Mouse (Mus musculus) cerebellum, postnatal 25 days (tissue): ENCODE measurements around the gene Nanos1.

Source experiments
- DNase-seq, 2 experiments: peaks; one replicate each; pipeline ENCODE4 v3.0.0; 2021; ENCODE audit warnings: mixed read lengths in 2 of 2

Gene Nanos1

GRCm38 (mm10) chr19:60755438-60756191 is at the start of gene Nanos1:
Nanos1 (plus strand) TSS chr19:60755987.
- DNase-seq, result peak; percentile 92 to 96

GRCm38 (mm10) chr19:60709193-60709900 is 46.4 kb upstream of the Nanos1 start:
- no peak for DNase-seq

- no peak for DNase-seq
These were observed 45.6 kb upstream of the Nanos1 start for GRCm38 (mm10) chr19:60710196-60710595.

- DNase-seq, result no peak
These were observed 43.2 kb upstream of the Nanos1 start for GRCm38 (mm10) chr19:60712577-60712976.

GRCm38 (mm10) chr19:60716381-60716780 is 39.4 kb upstream of the Nanos1 start:
- no peak for DNase-seq

- peak; percentile 37 to 59 for DNase-seq
These were observed 25.4 kb upstream of the Nanos1 start for GRCm38 (mm10) chr19:60730281-60730852.

GRCm38 (mm10) chr19:60731299-60731698 is 24.5 kb upstream of the Nanos1 start:
- no peak for DNase-seq

GRCm38 (mm10) chr19:60731966-60732365 is 23.8 kb upstream of the Nanos1 start:
- DNase-seq, result no peak

- no peak for DNase-seq
These were observed 15.2 kb upstream of the Nanos1 start for GRCm38 (mm10) chr19:60740560-60740959.

- DNase-seq, result no peak
These were observed 11.8 kb upstream of the Nanos1 start for GRCm38 (mm10) chr19:60743767-60744547.

- no peak for DNase-seq
These were observed 8.0 kb upstream of the Nanos1 start for GRCm38 (mm10) chr19:60747801-60748200.

- DNase-seq, result peak; percentile 73 to 76
These were observed 658 bp downstream of the Nanos1 start for GRCm38 (mm10) chr19:60756192-60757098.

- no peak for DNase-seq
These were observed 1.5 kb downstream of the Nanos1 start for GRCm38 (mm10) chr19:60757099-60757785.

- no peak for DNase-seq
These were observed 3.4 kb downstream of the Nanos1 start for GRCm38 (mm10) chr19:60758896-60759835.

- DNase-seq, result no peak
These were observed 17.6 kb downstream of the Nanos1 start for GRCm38 (mm10) chr19:60773366-60773765.

GRCm38 (mm10) chr19:60782034-60782433 is 26.2 kb downstream of the Nanos1 start:
- DNase-seq, result no peak

GRCm38 (mm10) chr19:60784712-60785111 is 28.9 kb downstream of the Nanos1 start:
- DNase-seq, result no peak

GRCm38 (mm10) chr19:60787465-60788150 is 31.8 kb downstream of the Nanos1 start:
- DNase-seq, result no peak

GRCm38 (mm10) chr19:60788214-60788960 is 32.6 kb downstream of the Nanos1 start:
- DNase-seq, result no peak
